Mouse (Mus musculus) heart, embryonic 12.5 days (tissue): ENCODE data around the gene Nme7. TPM values are rescaled to one million over a fixed set of nuclear protein-coding genes. Genes with fewer than 3 reads are reported as not detected.

Experiments
- ATAC-seq: fragments of 200-750 bp; cut with Nextera tagmentation; 2 replicates; pipeline ENCODE4 v1.8.0; 2017; ENCODE audit warnings: moderate TSS enrichment, moderate library complexity; ENCODE audit not compliant: insufficient number of reproducible peaks, low FRiP score
- H3K27ac ChIP-seq: fragments of 300-500 bp; sonication (generic); 2 replicates; pipeline ENCODE4 v1.5.1; 2016; ENCODE audit warnings: mild to moderate bottlenecking, moderate library complexity; ENCODE audit not compliant: poor library complexity, severe bottlenecking
- H3K27me3 ChIP-seq: fragments of 300-500 bp; sonication (generic); replicated peaks from 2 replicates; pipeline ENCODE4 v1.6.1; 2016; ENCODE audit warnings: mild to moderate bottlenecking, moderate library complexity
- H3K36me3 ChIP-seq: fragments of 300-500 bp; sonication (generic); 2 replicates; pipeline ENCODE4 v1.6.1; 2016; ENCODE audit warnings: mild to moderate bottlenecking, moderate library complexity
- H3K4me1 ChIP-seq: fragments of 300-500 bp; sonication (generic); replicated peaks from 2 replicates; pipeline ENCODE4 v1.6.1; 2016; ENCODE audit warnings: mild to moderate bottlenecking
- H3K4me2 ChIP-seq: fragments of 300-500 bp; sonication (generic); 2 replicates; pipeline ENCODE4 v1.6.1; 2016; ENCODE audit warnings: mild to moderate bottlenecking, moderate library complexity
- H3K4me3 ChIP-seq: fragments of 300-500 bp; sonication (generic); 2 replicates; pipeline ENCODE4 v1.5.1; 2016; ENCODE audit warnings: mild to moderate bottlenecking
- H3K9ac ChIP-seq: fragments of 300-500 bp; sonication (generic); 2 replicates; pipeline ENCODE4 v1.6.1; 2016; ENCODE audit warnings: mild to moderate bottlenecking, moderate library complexity
- H3K9me3 ChIP-seq: fragments of 300-500 bp; sonication (generic); replicated peaks from 2 replicates; pipeline ENCODE4 v1.6.1; 2016; ENCODE audit warnings: mild to moderate bottlenecking, moderate library complexity
- WGBS: fragments of 180-500 bp; shearing (Covaris S2); methylation state at CpG from one replicate; pipeline ENCODE4 v1.1.7; 2016; 5-methylcytosine and 5-hydroxymethylcytosine counted together
- polyA plus RNA-seq: library from polyadenylated mRNA; unstranded; fragments of >200 nt; fragmentation: Nextera tagmentation; extraction: Ambion mirVana; gene quantifications from 2 replicates; pipeline ENCODE4 v1.2.1, GENCODE M21; 2016

Nme7 gene
- polyA plus RNA-seq, 1 experiment from 2014 or later: 17.7 TPM

- Histone ChIP-seq H3K4me2 (no peak overlapping the region), H3K36me3 (no peaks in the 10 kb centered on the region), H3K27ac (no peak overlapping the region), H3K27me3 (no peaks in the 10 kb centered on the region), H3K4me3 (no peak overlapping the region), H3K9ac (no peak overlapping the region), H3K9me3 (no peaks in the 10 kb centered on the region), H3K4me1 (peaks cover 28% of the 10 kb centered on the region)
- ATAC-seq: 0 out of 2 replicates have a peak, but pooled peaks have one; percentile 36
- 87% methylated on average over 7 of the region's 7 CpGs for WGBS
These were observed 169.5 kb downstream of the Nme7 start for GRCm38 (mm10) chr1:164473398-164473797.

- Histone ChIP-seq H3K9me3 (no peaks in the 10 kb centered on the region), H3K4me3 (no peak overlapping the region), H3K27me3 (no peaks in the 10 kb centered on the region), H3K4me1 (peaks cover 28% of the 10 kb centered on the region), H3K36me3 (no peaks in the 10 kb centered on the region), H3K9ac (no peak overlapping the region), H3K27ac (peak overlapping the region; percentile 65), H3K4me2 (peak overlapping the region; percentile 42)
- 45% methylated on average over 6 of the region's 6 CpGs for WGBS
- ATAC-seq: no peak
These were observed 170.4 kb downstream of the Nme7 start for GRCm38 (mm10) chr1:164474310-164474709.

GRCm38 (mm10) chr1:164474778-164475511 is 171.0 kb downstream of the Nme7 start:
- Histone ChIP-seq H3K9ac (0 out of 2 replicates have a peak overlapping the region, but pooled peaks have one; percentile 20), H3K4me3 (no peak overlapping the region), H3K4me1 (peaks cover 28% of the 10 kb centered on the region), H3K36me3 (no peaks in the 10 kb centered on the region), H3K27me3 (no peaks in the 10 kb centered on the region), H3K4me2 (peak overlapping the region; percentile 42), H3K9me3 (no peaks in the 10 kb centered on the region), H3K27ac (peak overlapping the region; percentile 65)
- ATAC-seq: peak; percentile 83
- WGBS: 27% methylated on average over 7 of the region's 7 CpGs

- Histone ChIP-seq H3K4me1 (peaks cover 28% of the 10 kb centered on the region), H3K27ac (no peak overlapping the region; the same call in 1 of the 2 replicates), H3K27me3 (no peaks in the 10 kb centered on the region), H3K9me3 (no peaks in the 10 kb centered on the region), H3K4me2 (no peak overlapping the region), H3K9ac (no peak overlapping the region), H3K36me3 (no peaks in the 10 kb centered on the region), H3K4me3 (no peak overlapping the region)
- no peak for ATAC-seq
- 84% methylated on average over 4 of the region's 4 CpGs for WGBS
These were observed 172.0 kb downstream of the Nme7 start for GRCm38 (mm10) chr1:164475895-164476294.

- H3K9ac ChIP-seq: no peak overlapping the region
- H3K4me2 ChIP-seq: no peak overlapping the region
- H3K27ac ChIP-seq: no peak overlapping the region
- no peaks in the 10 kb centered on the region for H3K9me3 ChIP-seq
- ATAC-seq: no peak
- H3K27me3 ChIP-seq: no peaks in the 10 kb centered on the region
- no peaks in the 10 kb centered on the region for H3K36me3 ChIP-seq
- H3K4me3 ChIP-seq: no peak overlapping the region
- H3K4me1 ChIP-seq: peaks cover under 1% of the 10 kb centered on the region
- WGBS: 82% methylated on average over 5 of the region's 5 CpGs
These were observed 177.1 kb downstream of the Nme7 start for GRCm38 (mm10) chr1:164480755-164481644.

GRCm38 (mm10) chr1:164481645-164482354 is 177.9 kb downstream of the Nme7 start:
- Histone ChIP-seq H3K27me3 (no peaks in the 10 kb centered on the region), H3K4me2 (no peak overlapping the region), H3K9me3 (no peaks in the 10 kb centered on the region), H3K27ac (no peak overlapping the region), H3K4me3 (no peak overlapping the region), H3K4me1 (no peaks in the 10 kb centered on the region), H3K9ac (no peak overlapping the region), H3K36me3 (no peaks in the 10 kb centered on the region)
- no peak for ATAC-seq
- WGBS: 53% methylated on average over 9 of the region's 9 CpGs

- H3K9me3 ChIP-seq: no peaks in the 10 kb centered on the region
- 81% methylated on average over 3 of the region's 3 CpGs for whole genome bisulfite sequencing
- no peak overlapping the region for H3K27ac ChIP-seq
- no peaks in the 10 kb centered on the region for H3K4me1 ChIP-seq
- H3K4me3 ChIP-seq: no peak overlapping the region
- no peak overlapping the region for H3K4me2 ChIP-seq
- no peaks in the 10 kb centered on the region for H3K36me3 ChIP-seq
- ATAC-seq: no peak
- H3K27me3 ChIP-seq: no peaks in the 10 kb centered on the region
- H3K9ac ChIP-seq: no peak overlapping the region
These were observed 178.9 kb downstream of the Nme7 start for GRCm38 (mm10) chr1:164482833-164483232.

- Histone ChIP-seq H3K4me2 (no peak overlapping the region), H3K9me3 (no peaks in the 10 kb centered on the region), H3K9ac (no peak overlapping the region), H3K27ac (no peak overlapping the region), H3K4me3 (no peak overlapping the region), H3K36me3 (no peaks in the 10 kb centered on the region), H3K4me1 (no peaks in the 10 kb centered on the region), H3K27me3 (no peaks in the 10 kb centered on the region)
- ATAC-seq: no peak
These were observed 179.8 kb downstream of the Nme7 start for GRCm38 (mm10) chr1:164483728-164484127.

Other genes with a start within 250 kb of the Nme7 start
- gene Sell, start 242.1 kb upstream of the Nme7 start, polyA plus RNA-seq: not detected in 2 replicates
- gene Selp, start 188.9 kb upstream of the Nme7 start, polyA plus RNA-seq: 0.06 TPM in 1 of 2 replicates, not detected in the other
- 0.55 and 0.87 TPM in 2 replicates for gene F5, start 152.3 kb upstream of the Nme7 start, polyA plus RNA-seq
- 10.9 and 11.0 TPM in 2 replicates for gene Slc19a2, start 55.1 kb upstream of the Nme7 start, polyA plus RNA-seq
- gene Ccdc181, start 28.5 kb upstream of the Nme7 start, polyA plus RNA-seq: 9.3 and 9.7 TPM in 2 replicates
- 28.0 and 29.9 TPM in 2 replicates for gene Blzf1, start 3.4 kb downstream of the Nme7 start, polyA plus RNA-seq
- gene Atp1b1, start 154.2 kb downstream of the Nme7 start, polyA plus RNA-seq: 413 and 416 TPM in 2 replicates